Mouse (Mus musculus) natural killer cell, adult 2 months (primary cell): ENCODE data around the gene Olfr766-ps1.
"Not testable (repeated sequence)": the region's sequence is repeated elsewhere in the genome, so short reads cannot be mapped to it uniquely, and the experiment has no call there.

Experiments used
- DNase-seq, 2 experiments: peaks; one replicate each; pipeline ENCODE4 v3.0.0; 2022; ENCODE audit warnings: low spot score in 2 of 2

The Olfr766-ps1 gene

GRCm38 (mm10) chr10:129068877-129069276 lies at the start of gene Olfr766-ps1:
TSS of gene Olfr766-ps1 (minus strand) at chr10:129068977.
- DNase-seq, result no peak

- DNase-seq, result no peak
Observed at GRCm38 (mm10) chr10:129117761-129118160, 49.0 kb upstream of the Olfr766-ps1 start, which contains the start of gene Olfr769. TSS of gene Olfr769 (minus strand) at chr10:129117861.

- DNase-seq, result no peak
Observed at GRCm38 (mm10) chr10:129115146-129115545, 46.4 kb upstream of the Olfr766-ps1 start.

- no peak for DNase-seq
Observed at GRCm38 (mm10) chr10:129101231-129101630, 32.5 kb upstream of the Olfr766-ps1 start.

DNA sequence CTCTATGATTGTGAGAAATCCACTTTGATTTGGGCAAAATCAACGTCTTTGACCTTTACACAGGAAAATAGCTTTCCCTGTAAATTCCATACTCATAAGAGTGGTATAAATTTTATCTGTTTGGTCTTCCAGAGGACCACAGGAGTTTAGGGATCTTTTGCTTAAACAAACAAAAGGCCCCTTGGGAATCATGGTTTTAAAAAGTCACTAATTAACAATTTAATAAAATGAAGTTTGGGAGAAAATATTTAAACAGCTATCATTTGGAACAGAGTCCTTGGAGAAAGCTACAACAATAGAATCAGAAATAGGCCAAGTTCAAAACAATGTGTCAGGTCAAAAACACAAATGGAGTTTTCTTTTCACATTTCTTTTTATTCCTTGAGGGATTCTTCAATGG lies 30.5 kb upstream of the Olfr766-ps1 start, which contains the start of gene Olfr768:
Gene Olfr768, minus strand, starts transcription at position 101 of the 400 bp plus-strand sequence.
- DNase-seq, result no peak

GRCm38 (mm10) chr10:129082810-129083209 lies 14.0 kb upstream of the Olfr766-ps1 start, which contains the start of gene Olfr767:
TSS of gene Olfr767 (minus strand) at chr10:129082910.
- not testable (repeated sequence) for DNase-seq

- not testable (repeated sequence) for DNase-seq
Observed at GRCm38 (mm10) chr10:129049898-129050297, 18.9 kb downstream of the Olfr766-ps1 start, which contains the start of gene Olfr765. TSS of gene Olfr765 (minus strand) at chr10:129049998.

GRCm38 (mm10) chr10:129039796-129040195 lies 29.0 kb downstream of the Olfr766-ps1 start, which contains the start of gene Olfr764-ps1:
TSS of gene Olfr764-ps1 (minus strand) at chr10:129039896.
- DNase-seq, result no peak

GRCm38 (mm10) chr10:129028343-129028742 lies 40.4 kb downstream of the Olfr766-ps1 start:
- no peak for DNase-seq

GRCm38 (mm10) chr10:129026018-129026662 lies 42.6 kb downstream of the Olfr766-ps1 start:
- DNase-seq, result peak in 1 of 2 experiments; percentile 4

DNA sequence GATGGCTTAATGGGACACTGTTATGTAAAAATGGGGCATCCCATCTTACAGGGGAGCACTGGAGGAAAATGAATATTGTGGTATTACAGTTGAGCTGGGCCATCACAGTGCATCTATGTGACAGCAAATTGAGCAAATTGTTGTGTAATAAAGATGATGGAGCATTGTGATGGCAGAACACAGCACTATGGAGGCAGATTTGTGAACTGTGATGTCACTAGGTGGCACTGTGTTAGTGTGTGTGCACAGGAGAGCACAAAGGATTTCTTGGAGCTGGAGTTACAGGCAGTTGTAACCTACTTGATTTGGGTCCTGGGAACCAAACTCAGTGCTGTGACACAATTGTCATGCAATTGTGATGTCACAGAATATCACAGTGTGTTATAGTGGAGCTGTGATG lies 45.5 kb downstream of the Olfr766-ps1 start:
- DNase-seq, result no peak

- no peak for DNase-seq
Observed at GRCm38 (mm10) chr10:129014477-129014876, 54.3 kb downstream of the Olfr766-ps1 start.
